Mouse (Mus musculus) limb, embryonic 12.5 days (tissue): ENCODE measurements around the gene Ccdc88c. TPM values are rescaled to one million over a fixed set of nuclear protein-coding genes. Genes with fewer than 3 reads are reported as not detected.

Source experiments
- ATAC-seq: fragments of 200-750 bp; cut with Nextera tagmentation; 2 replicates; pipeline ENCODE4 v1.8.0; 2017; ENCODE audit warnings: low read depth, moderate TSS enrichment; ENCODE audit not compliant: insufficient number of reproducible peaks, insufficient read depth, low FRiP score, low TSS enrichment
- H3K27ac ChIP-seq: fragments of 300-500 bp; sonication (generic); 2 replicates; pipeline ENCODE4 v1.5.1; 2016; ENCODE audit warnings: mild to moderate bottlenecking, moderate library complexity
- H3K27me3 ChIP-seq: fragments of 300-500 bp; sonication (generic); 2 replicates; pipeline ENCODE4 v1.6.1; 2016; ENCODE audit warnings: mild to moderate bottlenecking, moderate library complexity
- H3K36me3 ChIP-seq: fragments of 300-500 bp; sonication (generic); 2 replicates; pipeline ENCODE4 v1.6.1; 2016; ENCODE audit warnings: mild to moderate bottlenecking, moderate library complexity
- H3K4me1 ChIP-seq: fragments of 300-500 bp; sonication (generic); replicated peaks from 2 replicates; pipeline ENCODE4 v1.6.1; 2016
- H3K4me2 ChIP-seq: fragments of 300-500 bp; sonication (generic); 2 replicates; pipeline ENCODE4 v1.6.1; 2016; ENCODE audit warnings: mild to moderate bottlenecking, moderate library complexity
- H3K4me3 ChIP-seq: fragments of 300-500 bp; sonication (generic); replicated peaks from 2 replicates; pipeline ENCODE4 v1.5.1; 2016; ENCODE audit warnings: mild to moderate bottlenecking
- H3K9ac ChIP-seq: fragments of 300-500 bp; sonication (generic); replicated peaks from 2 replicates; pipeline ENCODE4 v1.6.1; 2016; ENCODE audit warnings: mild to moderate bottlenecking, moderate library complexity
- H3K9me3 ChIP-seq: fragments of 300-500 bp; sonication (generic); 2 replicates; pipeline ENCODE4 v1.6.1; 2016; ENCODE audit warnings: mild to moderate bottlenecking, moderate library complexity
- WGBS: fragments of 180-500 bp; shearing (Covaris S2); methylation state at CpG from one replicate; pipeline ENCODE4 v1.1.7; 2016; 5-methylcytosine and 5-hydroxymethylcytosine counted together
- microRNA counts: library from miRNA; unstranded; fragments of <30 nt; microRNA quantifications from one replicate; lab custom pipeline; 2017
- microRNA-seq: library from miRNA; unstranded; fragments of <30 nt; microRNA quantifications from one replicate; pipeline ENCODE4, GENCODE M21; 2017
- polyA plus RNA-seq: library from polyadenylated mRNA; unstranded; fragments of >200 nt; fragmentation: Nextera tagmentation; extraction: Ambion mirVana; gene quantifications from 2 replicates; pipeline ENCODE4 v1.2.1, GENCODE M21; 2016

Gene Ccdc88c
- polyA plus RNA-seq, 1 experiment from 2014 or later = 4.2 TPM

DNA sequence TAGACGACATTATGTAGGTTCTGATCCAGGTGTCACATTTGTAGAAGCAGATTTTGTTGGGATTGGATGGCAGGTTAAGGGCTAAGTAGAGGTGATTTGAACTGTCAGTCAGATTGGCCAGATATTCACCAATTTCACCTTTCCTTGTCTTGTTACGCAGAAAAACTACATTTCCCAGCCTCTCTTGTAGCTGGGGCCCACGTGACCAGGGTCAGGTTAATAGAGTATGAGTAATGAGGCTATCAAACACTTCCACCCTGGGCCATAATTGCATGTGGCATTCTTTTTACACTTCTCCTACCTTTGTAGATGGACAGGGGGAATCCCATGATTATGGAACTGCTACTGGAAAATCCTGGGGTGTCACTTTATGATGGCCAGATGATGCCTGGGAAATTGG lies 155.2 kb downstream of the Ccdc88c start:
- no peak for ATAC-seq
- WGBS = 78% methylated on average over 3 of the region's 3 CpGs
- no peak overlapping the region for H3K4me2 ChIP-seq
- H3K27ac ChIP-seq = no peak overlapping the region
- H3K4me1 ChIP-seq = no peaks in the 10 kb centered on the region
- peaks cover 6% of the 10 kb centered on the region; the same call in 1 of the 2 replicates for H3K9me3 ChIP-seq
- H3K9ac ChIP-seq = no peak overlapping the region
- no peak overlapping the region for H3K4me3 ChIP-seq
- no peaks in the 10 kb centered on the region for H3K27me3 ChIP-seq
- no peaks in the 10 kb centered on the region for H3K36me3 ChIP-seq

DNA sequence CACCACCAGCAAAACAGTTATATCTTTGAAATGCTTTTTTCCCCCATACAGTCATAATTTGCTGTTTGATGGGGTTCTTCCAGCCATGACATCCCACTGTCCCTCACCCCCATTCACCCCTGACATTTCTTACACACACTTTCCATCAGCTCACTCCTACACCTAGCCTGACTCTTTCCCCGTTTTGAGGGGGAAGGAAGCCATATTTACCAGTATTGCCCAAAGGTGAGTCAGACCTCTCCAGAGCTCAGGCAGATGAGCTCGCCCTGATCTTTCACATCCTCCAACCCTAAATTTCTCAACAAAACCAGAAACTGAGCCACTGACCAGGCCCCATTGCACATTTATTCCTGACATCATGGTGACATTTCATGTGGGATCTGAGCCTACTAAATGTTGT lies 157.0 kb downstream of the Ccdc88c start:
- Histone ChIP-seq H3K27me3 (no peaks in the 10 kb centered on the region), H3K9me3 (peaks cover 6% of the 10 kb centered on the region; the same call in 1 of the 2 replicates), H3K27ac (no peak overlapping the region), H3K9ac (no peak overlapping the region), H3K4me3 (no peak overlapping the region), H3K36me3 (no peaks in the 10 kb centered on the region), H3K4me1 (no peaks in the 10 kb centered on the region), H3K4me2 (no peak overlapping the region)
- 86% methylated on average over 2 of the region's 2 CpGs for WGBS
- no peak for ATAC-seq

DNA sequence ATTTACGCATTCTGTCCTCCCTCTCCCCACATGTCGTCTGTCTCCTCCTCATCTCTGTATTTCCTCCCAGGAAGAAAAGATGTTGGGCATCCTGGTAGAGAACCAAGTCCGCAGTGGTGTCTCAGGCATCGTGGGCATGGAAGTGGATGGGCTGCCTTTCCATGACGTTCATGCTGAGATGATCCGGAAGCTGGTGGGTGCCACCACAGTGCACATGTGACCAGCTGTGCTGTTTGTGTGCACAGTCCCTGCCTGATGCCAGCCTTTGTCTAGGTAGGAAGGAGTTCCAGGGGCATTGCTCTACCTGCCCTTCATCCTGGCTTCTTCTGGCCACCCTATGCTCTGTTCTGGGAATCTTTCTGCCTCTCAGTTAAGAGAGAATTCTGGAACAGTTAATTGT lies 157.6 kb downstream of the Ccdc88c start:
- Histone ChIP-seq H3K27me3 (no peaks in the 10 kb centered on the region), H3K9ac (no peak overlapping the region), H3K9me3 (peaks cover 6% of the 10 kb centered on the region; the same call in 1 of the 2 replicates), H3K36me3 (no peaks in the 10 kb centered on the region), H3K4me3 (no peak overlapping the region), H3K4me2 (no peak overlapping the region), H3K27ac (no peak overlapping the region), H3K4me1 (no peaks in the 10 kb centered on the region)
- WGBS = 93% methylated on average over 6 of the region's 6 CpGs
- no peak for ATAC-seq

DNA sequence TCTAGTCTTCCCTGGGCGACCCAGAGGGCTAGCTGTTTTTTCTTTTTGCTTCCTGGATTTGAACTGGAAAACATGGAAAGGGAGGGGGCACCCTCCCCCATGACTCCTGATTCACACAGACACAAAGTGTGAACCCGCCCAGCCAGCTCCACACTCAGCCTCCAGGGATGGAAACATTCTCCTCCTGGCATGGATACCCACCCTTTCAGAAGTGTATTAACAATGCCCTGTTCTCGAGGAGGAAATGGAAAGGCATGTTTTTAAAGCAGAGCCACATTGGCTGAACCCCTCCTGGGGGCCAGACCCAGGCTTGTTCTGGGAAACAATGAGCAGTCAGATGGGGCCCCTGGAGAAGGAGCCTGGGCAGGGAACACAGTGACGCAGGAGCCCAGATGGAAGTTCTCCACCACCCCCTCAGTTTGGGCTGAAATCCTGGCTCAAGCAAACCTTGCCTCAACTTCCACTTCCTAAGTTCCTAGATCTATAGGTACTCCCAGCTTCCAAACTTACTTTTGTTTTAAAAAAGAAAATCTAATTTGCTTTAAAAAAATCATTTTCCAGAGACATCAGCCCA lies 160.7 kb downstream of the Ccdc88c start:
- ATAC-seq = no peak
- Histone ChIP-seq H3K36me3 (no peaks in the 10 kb centered on the region), H3K27ac (no peak overlapping the region), H3K4me2 (no peak overlapping the region), H3K9me3 (peaks cover 6% of the 10 kb centered on the region; the same call in 1 of the 2 replicates), H3K27me3 (no peaks in the 10 kb centered on the region), H3K4me3 (no peak overlapping the region), H3K4me1 (no peaks in the 10 kb centered on the region), H3K9ac (no peak overlapping the region)
- WGBS = 72% methylated on average over 4 of the region's 4 CpGs

DNA sequence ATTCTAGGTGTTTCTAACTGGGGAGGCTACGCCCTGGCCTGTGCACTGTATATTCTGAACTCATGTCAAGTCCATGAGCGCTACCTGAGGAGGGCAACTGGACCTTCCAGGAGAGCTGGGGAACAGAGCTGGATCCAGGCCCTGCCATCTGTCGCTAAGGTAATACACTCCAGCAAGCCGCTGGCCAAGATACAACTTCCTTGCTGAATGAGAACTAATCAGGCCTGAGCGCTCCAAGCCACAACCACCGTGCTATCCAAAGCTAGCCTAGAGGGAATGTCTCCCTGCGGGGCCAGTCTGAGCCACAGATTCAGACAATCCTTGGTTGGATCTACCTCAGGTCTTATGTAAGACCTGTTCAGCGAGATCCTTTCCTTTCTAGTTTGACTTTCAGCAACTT lies 161.8 kb downstream of the Ccdc88c start:
- H3K9ac ChIP-seq = no peak overlapping the region
- no peaks in the 10 kb centered on the region for H3K4me1 ChIP-seq
- no peak for ATAC-seq
- H3K36me3 ChIP-seq = no peaks in the 10 kb centered on the region
- no peaks in the 10 kb centered on the region for H3K27me3 ChIP-seq
- H3K9me3 ChIP-seq = peaks cover 6% of the 10 kb centered on the region; the same call in 1 of the 2 replicates
- no peak overlapping the region for H3K4me3 ChIP-seq
- H3K4me2 ChIP-seq = no peak overlapping the region
- 89% methylated on average over 8 of the region's 8 CpGs for WGBS
- no peak overlapping the region for H3K27ac ChIP-seq

DNA sequence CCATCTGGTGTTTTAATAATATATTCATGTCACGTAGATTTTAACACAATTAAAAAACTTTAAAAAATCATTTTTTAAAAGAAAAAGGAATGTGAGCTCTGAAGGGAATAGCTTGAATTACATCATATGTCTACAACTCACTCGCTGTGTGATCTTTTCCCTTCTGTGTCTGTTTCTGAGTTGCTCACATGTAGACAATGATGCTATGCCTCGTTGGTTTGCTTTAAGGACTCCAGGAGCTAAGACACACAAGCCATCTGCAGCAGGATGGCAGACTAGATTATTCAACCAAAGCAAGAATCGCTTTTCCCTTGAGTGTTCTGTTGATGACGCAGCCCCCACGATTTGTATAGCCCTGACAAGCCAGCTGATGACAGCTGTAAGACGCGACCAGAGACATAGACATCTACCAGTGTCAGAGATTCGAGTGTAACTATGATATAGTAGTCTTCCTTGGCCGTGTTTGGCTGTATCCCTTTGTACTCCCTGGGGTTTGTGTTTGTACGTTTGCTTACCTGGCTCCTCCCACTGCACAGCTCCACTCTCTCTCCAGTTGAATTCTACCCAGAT lies 163.3 kb downstream of the Ccdc88c start:
- H3K4me2 ChIP-seq = no peak overlapping the region
- no peaks in the 10 kb centered on the region for H3K4me1 ChIP-seq
- no peaks in the 10 kb centered on the region for H3K27me3 ChIP-seq
- 87% methylated on average over 11 of the region's 11 CpGs for WGBS
- no peak overlapping the region for H3K27ac ChIP-seq
- no peaks in the 10 kb centered on the region for H3K36me3 ChIP-seq
- no peak overlapping the region for H3K9ac ChIP-seq
- ATAC-seq = no peak
- no peak overlapping the region for H3K4me3 ChIP-seq
- peaks cover 6% of the 10 kb centered on the region; the same call in 1 of the 2 replicates for H3K9me3 ChIP-seq

DNA sequence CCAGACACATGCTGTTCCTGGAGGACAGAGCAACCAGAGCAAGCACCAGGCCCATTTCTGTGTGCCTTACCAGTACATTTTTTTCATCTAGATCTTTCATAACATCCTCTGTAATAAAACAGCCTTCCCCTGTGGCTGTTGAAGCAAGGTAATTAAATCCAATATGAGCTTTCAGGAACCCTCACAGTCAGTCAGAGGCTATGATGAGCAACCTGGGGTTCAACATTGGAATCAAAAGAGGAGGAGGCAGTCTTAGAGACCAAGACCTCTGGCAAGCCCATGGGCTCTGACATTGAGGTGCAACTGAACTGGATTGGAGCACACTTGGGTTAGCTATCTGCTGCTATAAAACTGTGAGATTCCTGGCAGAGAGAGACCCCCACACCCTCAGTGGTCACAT lies 163.8 kb downstream of the Ccdc88c start:
- no peak overlapping the region for H3K4me3 ChIP-seq
- H3K4me2 ChIP-seq = no peak overlapping the region
- H3K4me1 ChIP-seq = no peaks in the 10 kb centered on the region
- no peaks in the 10 kb centered on the region for H3K36me3 ChIP-seq
- H3K9me3 ChIP-seq = peaks cover 6% of the 10 kb centered on the region; the same call in 1 of the 2 replicates
- ATAC-seq = no peak
- no peak overlapping the region for H3K9ac ChIP-seq
- no peak overlapping the region for H3K27ac ChIP-seq
- no peaks in the 10 kb centered on the region for H3K27me3 ChIP-seq

DNA sequence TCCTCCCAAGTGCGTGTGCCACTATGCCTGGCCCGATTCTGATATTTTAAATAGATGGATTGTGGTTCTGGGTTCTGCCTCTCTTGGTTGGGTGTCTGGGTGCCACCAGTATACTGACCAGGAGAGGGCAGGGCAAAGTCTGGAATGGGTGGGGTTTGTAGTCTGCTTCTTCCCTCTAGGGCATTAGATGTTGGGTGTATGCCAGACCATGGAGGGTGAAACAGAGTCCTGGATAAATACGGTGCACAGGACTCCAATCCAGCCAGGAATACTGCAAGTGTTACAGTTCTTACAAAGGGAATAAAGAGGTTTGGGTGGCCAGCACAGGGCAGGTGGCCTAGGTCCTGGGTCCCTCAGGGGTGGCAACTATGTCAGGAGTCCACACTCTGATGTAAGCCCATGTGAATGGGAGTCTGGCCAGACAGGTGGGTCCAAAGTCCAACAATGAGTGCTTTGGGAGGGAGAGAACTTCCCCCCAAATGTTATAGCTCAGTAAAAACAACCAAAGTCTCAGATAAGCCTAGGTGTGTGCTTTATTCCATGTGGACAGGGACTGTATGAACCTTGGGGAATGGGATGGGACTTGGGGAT lies 165.9 kb downstream of the Ccdc88c start:
- no peak overlapping the region for H3K27ac ChIP-seq
- no peak for ATAC-seq
- H3K9me3 ChIP-seq = no peaks in the 10 kb centered on the region
- H3K9ac ChIP-seq = no peak overlapping the region
- no peak overlapping the region for H3K4me3 ChIP-seq
- H3K27me3 ChIP-seq = no peaks in the 10 kb centered on the region
- WGBS = 87% methylated on average over 3 of the region's 3 CpGs
- H3K4me2 ChIP-seq = no peak overlapping the region
- no peaks in the 10 kb centered on the region for H3K36me3 ChIP-seq
- no peaks in the 10 kb centered on the region for H3K4me1 ChIP-seq

DNA sequence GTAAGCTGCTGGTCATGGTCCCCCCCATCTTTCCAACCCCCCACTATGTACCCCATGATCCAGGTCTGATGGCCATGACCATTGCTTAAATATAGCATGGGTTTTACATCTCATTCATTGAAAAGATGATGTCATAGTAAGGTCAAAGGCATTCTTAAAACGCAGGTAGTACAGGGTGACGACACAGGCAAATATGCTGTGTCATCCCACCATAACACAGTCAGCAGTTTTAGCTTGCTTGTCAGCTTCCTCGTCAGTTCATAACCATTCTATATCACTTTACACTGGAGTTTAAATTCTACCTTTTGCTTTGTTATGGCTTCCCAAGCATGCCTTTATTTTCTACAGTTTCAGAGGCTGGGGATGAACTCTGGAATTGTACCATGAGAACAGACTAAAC lies 166.6 kb downstream of the Ccdc88c start:
- no peaks in the 10 kb centered on the region for H3K4me1 ChIP-seq
- 81% methylated on average over 3 of the region's 3 CpGs for WGBS
- H3K27ac ChIP-seq = no peak overlapping the region
- no peak overlapping the region for H3K9ac ChIP-seq
- ATAC-seq = no peak
- H3K4me2 ChIP-seq = no peak overlapping the region
- no peaks in the 10 kb centered on the region for H3K36me3 ChIP-seq
- no peaks in the 10 kb centered on the region for H3K9me3 ChIP-seq
- H3K4me3 ChIP-seq = no peak overlapping the region
- H3K27me3 ChIP-seq = no peaks in the 10 kb centered on the region

MicroRNA genes within 50 kb of the gene (microRNA counts, 519-probe panel; counts per million panel counts)
- not detected for microRNA mmu-miR-1190 (lab: Ali Mortazavi, UCI)

Small RNAs within 50 kb of the gene (microRNA-seq; reads per million reads assigned to microRNA genes)
- not detected for gene Mir1190

Other genes starting within 250 kb of the Ccdc88c start
- 0.99 and 1.5 TPM in 2 replicates for gene Dglucy, start 250.0 kb downstream of the Ccdc88c start, polyA plus RNA-seq
- 0.13 and 0.17 TPM in 2 replicates for gene Gpr68, start 120.9 kb downstream of the Ccdc88c start, polyA plus RNA-seq
- gene Ppp4r3a, start 54.6 kb upstream of the Ccdc88c start, polyA plus RNA-seq = 67.9 and 76.3 TPM in 2 replicates